Mouse (Mus musculus) cerebellum, adult 2 months (tissue): Measurements from ENCODE around the gene Adcy6. TPM values are rescaled to one million over a fixed set of nuclear protein-coding genes. Genes with fewer than 3 reads are reported as not detected.
"Not testable (repeated sequence)": the region's sequence is repeated elsewhere in the genome, so short reads cannot be mapped to it uniquely, and the experiment has no call there.

Experiments used
- DNase-seq, 2 experiments: peaks; one replicate each; pipeline ENCODE4 v3.0.0; 2021
- H3K27ac ChIP-seq: fragments of 200-500 bp; 2 replicates; pipeline ENCODE4 v1.5.1; 2012; ENCODE audit warnings: low read length, control low read depth, inconsistent platforms; ENCODE audit not compliant: insufficient read depth
- H3K27me3 ChIP-seq: fragments of 200-500 bp; 2 replicates; pipeline ENCODE4 v1.6.1; 2012; ENCODE audit warnings: inconsistent platforms, mild to moderate bottlenecking, low read length, moderate library complexity; ENCODE audit not compliant: control insufficient read depth, insufficient read depth
- H3K4me1 ChIP-seq: fragments of 200-500 bp; 2 replicates; pipeline ENCODE4 v1.6.1; 2011; ENCODE audit warnings: low read length; ENCODE audit not compliant: control insufficient read depth, insufficient read depth
- H3K4me3 ChIP-seq: fragments of 200-500 bp; replicated peaks from 2 replicates; pipeline ENCODE3; 2011; ENCODE audit warnings: mild to moderate bottlenecking, low read depth, low read length, control low read depth; ENCODE audit not compliant: insufficient read depth
- CTCF ChIP-seq: fragments of 200-500 bp; IDR thresholded peaks from 2 replicates; pipeline ENCODE4 v1.5.1; 2011; ENCODE audit warnings: low read depth, mild to moderate bottlenecking, control low read depth, low read length, moderate library complexity, borderline replicate concordance; ENCODE audit not compliant: insufficient read depth
- POLR2A ChIP-seq: fragments of 200-500 bp; IDR thresholded peaks from 2 replicates; pipeline ENCODE4 v1.6.1; 2011; ENCODE audit warnings: low read length, control low read depth, borderline replicate concordance; ENCODE audit not compliant: insufficient read depth
- WGBS: fragments of 180-500 bp; shearing (Covaris S2); methylation state at CpG from one replicate; pipeline ENCODE4 v1.1.7; 2018; 5-methylcytosine and 5-hydroxymethylcytosine counted together
- polyA plus RNA-seq: library from polyadenylated mRNA; depleted of rRNA; stranded (reverse); fragments of >200 nt; gene quantifications from 2 replicates; pipeline ENCODE4 v1.2.3, GENCODE M21; 2012

Gene Adcy6
- polyA plus RNA-seq, 1 experiment, result 31.3 TPM

DNA sequence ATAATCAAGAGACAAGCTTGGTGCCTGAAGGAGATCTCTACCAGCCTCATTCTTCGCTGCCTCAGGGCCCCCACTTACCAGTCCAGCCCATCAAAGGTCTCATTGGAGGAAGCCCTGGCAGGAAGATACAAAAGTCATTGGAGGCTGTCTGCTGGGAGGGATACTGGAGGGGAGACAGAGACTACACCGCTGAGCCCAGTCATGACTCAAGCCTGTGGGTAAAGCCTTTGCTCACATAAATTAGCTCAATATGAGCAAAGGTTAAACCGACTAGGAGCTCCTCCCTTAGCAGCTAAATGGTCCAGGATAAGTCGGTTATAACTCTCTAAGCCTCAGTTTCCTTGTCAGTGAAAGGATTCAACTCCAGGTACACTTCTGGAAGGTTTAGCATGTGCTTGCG lies 14.8 kb downstream of the Adcy6 start:
- Histone ChIP-seq H3K27me3 (no peaks in the 10 kb centered on the region), H3K4me1 (no peaks in the 10 kb centered on the region), H3K4me3 (no peak overlapping the region), H3K27ac (no peak overlapping the region)
- 93% methylated on average over 5 of the region's 5 CpGs for WGBS
- TF ChIP-seq POLR2A, result no peak
- no peak for DNase-seq

DNA sequence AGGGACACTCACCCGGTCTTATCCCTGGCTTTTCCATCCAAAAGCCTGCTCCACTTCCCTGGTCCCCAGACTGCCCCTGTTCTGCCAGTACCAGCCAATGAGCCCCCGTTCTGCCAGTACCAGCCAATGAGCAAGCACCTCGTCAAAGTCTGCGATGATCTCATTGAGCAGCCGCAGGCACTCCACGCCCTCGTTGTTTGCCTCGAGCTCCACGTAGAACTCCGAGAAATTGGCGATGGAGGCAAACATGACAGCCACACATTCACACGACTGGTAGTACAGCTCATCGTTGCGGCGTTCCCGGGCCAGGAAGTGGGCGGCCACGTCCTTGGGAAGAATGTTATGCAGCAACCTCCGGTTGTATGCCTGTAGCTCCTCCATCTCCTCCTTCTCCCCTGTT lies 15.7 kb downstream of the Adcy6 start:
- Histone ChIP-seq H3K27me3 (no peaks in the 10 kb centered on the region), H3K4me3 (no peak overlapping the region), H3K27ac (no peak overlapping the region), H3K4me1 (no peaks in the 10 kb centered on the region)
- DNase-seq, result no peak
- 89% methylated on average over 19 of the region's 19 CpGs for WGBS
- TF ChIP-seq CTCF (no peak), POLR2A (no peak)

DNA sequence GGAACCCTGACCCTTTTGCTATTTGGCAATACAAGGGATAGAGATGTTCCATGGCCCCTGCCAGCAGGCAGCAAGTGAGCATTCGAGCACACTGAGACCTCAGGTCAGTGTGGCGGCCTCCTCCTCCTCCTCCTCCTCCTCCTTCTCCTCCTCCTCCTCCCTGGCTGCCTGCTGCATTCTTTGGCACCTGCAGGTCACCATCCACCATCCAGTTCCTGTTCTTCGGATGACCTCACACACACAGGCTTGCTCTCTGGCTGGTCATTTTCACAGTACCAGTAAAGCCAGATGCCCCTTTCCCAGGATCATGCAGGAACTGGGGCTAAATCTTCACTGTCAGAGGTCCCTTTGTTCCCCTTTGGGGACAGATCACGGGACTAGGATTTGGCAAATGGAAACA lies 18.5 kb downstream of the Adcy6 start:
- H3K27ac ChIP-seq, result no peak overlapping the region
- no peaks in the 10 kb centered on the region for H3K4me1 ChIP-seq
- TF ChIP-seq POLR2A (no peak), CTCF (no peak)
- no peaks in the 10 kb centered on the region for H3K27me3 ChIP-seq
- no peak for DNase-seq
- H3K4me3 ChIP-seq, result no peak overlapping the region
- 60% methylated on average over 4 of the region's 4 CpGs for WGBS

DNA sequence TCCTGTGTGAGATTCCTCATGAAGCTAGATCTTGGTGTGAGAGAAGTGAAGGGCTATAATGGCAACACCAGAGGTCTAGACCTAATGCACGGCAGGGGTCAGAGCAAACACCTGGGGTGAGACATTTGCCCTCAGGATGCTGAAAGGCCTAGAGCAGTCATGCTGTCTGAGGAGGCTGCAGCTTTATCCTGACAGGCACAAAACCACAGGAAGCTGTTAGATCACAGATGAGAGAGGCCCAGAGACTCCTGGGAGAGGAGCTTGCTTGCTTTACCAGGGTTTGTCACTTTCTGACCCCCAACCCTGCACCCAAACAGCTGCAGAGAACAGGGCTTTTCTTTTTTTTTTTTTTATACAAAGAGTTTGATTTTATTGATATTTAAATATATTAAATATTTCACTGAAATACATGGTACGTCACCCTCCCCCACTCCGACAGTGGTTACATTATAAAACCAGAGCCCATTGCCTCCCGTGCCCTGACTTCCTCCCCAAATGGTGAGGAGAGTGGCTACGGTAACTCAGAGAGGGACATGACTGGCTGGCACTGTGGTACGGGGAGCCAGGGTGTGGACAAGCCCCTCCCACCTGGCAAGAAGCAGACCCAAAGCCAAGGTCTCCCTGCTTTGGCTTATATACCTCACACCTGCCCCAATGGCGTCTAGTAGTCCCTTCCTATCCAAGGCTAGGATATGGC lies 20.1 kb downstream of the Adcy6 start:
- TF ChIP-seq CTCF (no peak), POLR2A (no peak)
- no peak for DNase-seq
- Histone ChIP-seq H3K4me3 (no peak overlapping the region), H3K27me3 (no peaks in the 10 kb centered on the region), H3K4me1 (no peaks in the 10 kb centered on the region), H3K27ac (no peak overlapping the region)
- 69% methylated on average over 7 of the region's 7 CpGs for WGBS

DNA sequence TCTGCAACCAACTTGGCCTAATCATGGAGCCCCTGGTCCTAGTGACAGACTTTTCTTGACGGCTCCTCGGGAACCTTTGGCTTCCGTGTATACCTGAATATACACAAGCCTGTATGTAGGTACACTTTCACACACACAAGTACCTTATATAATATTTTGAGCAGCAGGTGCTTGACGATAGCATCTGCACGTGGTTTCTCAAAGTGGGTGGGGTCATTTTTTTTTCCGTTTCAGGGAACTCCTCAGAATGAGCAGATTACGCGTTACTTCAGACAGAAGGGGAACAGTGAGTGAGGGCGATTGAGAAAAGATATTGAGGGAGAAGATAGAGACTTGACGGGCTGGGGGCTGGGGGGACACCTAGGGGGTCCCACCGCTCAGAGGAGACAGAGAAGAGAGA lies 22.1 kb downstream of the Adcy6 start:
- TF ChIP-seq POLR2A, result no peak
- no peak for TF ChIP-seq CTCF
- no peak for DNase-seq
- 85% methylated on average over 11 of the region's 11 CpGs for WGBS
- Histone ChIP-seq H3K27me3 (no peaks in the 10 kb centered on the region), H3K27ac (no peak overlapping the region), H3K4me3 (no peak overlapping the region), H3K4me1 (no peaks in the 10 kb centered on the region)

DNA sequence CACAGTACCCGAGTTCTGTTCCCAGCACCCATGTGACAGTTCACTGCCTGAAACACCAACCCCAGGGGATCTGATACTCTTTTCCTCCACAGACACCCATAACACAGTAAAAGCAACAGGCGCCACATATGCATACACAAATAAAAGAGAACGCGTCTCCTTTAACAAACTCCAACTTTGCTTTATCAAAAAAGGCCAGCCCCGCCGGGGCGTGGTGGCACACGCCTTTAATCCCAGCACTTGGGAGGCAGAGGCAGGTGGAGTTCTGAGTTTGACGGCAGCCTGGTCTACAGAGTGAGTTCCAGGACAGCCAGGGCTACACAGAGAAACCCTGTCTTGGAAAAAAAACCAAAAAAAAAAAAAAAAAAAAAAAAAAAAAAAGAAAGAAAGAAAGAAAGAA lies 23.7 kb downstream of the Adcy6 start:
- not testable (repeated sequence) for DNase-seq, H3K27me3 ChIP-seq, H3K27ac ChIP-seq, H3K4me1 ChIP-seq, H3K4me3 ChIP-seq
- WGBS, result 86% methylated on average over 9 of the region's 9 CpGs

DNA sequence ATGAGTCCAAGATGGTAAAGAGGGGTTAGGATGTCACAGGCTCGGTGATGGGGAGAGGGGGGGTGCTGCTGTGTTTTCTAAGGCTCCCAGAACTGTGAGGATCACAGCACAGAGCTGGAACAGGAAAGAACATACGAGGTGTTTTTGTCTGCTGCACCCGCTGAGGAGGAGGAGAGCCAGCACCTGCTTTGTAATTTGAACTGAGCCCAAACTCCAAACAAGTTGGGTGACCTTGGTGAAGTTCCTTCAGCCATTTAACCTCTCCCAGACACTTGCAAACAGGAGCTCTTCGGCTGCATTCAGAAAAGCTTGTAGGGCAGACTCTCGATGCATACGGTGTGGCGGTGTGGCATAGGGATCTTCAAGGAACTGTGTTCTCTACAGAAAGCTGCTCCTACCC lies 24.5 kb downstream of the Adcy6 start:
- no peak for TF ChIP-seq CTCF
- TF ChIP-seq POLR2A, result no peak
- no peaks in the 10 kb centered on the region for H3K27me3 ChIP-seq
- no peak overlapping the region for H3K4me3 ChIP-seq
- WGBS, result 51% methylated on average over 7 of the region's 7 CpGs
- no peaks in the 10 kb centered on the region for H3K4me1 ChIP-seq
- DNase-seq, result no peak
- no peak overlapping the region for H3K27ac ChIP-seq

DNA sequence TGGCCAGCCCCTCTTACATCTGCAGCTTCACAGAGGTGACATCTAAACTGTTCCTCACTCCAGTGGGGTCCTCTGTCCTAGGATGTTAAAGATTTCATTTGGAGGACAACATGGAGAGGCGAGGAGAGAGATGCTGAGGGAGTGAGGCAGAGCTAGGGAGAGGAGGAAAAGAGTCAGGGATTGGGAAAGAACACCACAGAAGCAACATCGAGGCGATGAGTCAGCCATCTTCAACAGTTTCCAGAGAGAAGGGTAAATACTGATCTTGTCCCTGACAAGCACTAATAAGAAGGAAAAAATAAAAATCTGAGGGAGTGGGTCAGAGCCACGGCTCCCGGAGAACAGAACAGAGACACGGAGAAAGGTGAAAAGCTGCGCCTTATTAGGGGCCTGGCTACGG lies 26.9 kb downstream of the Adcy6 start:
- no peaks in the 10 kb centered on the region for H3K27me3 ChIP-seq
- 84% methylated on average over 8 of the region's 8 CpGs for WGBS
- no peak overlapping the region for H3K4me3 ChIP-seq
- H3K4me1 ChIP-seq, result no peaks in the 10 kb centered on the region
- H3K27ac ChIP-seq, result no peak overlapping the region
- TF ChIP-seq CTCF (no peak), POLR2A (no peak)
- no peak for DNase-seq

DNA sequence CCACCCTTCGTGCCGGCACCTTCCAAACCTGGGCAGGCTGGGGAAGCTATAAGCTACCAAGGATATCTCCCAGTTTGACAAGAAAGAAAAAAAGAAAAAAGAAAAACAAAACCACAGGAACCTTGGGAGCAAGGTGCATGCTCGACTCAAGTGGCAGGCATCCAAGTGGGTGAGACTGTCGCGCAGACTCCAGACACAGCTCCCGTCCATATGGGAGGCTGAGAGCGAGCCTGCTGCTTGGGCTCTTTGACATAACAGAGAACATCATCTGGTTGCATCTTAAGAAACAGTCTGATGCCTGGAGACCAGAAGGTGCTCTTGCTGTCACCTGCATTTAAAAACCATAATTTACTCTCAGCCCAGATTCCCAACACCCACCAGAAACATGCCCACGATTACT lies 27.5 kb downstream of the Adcy6 start:
- Histone ChIP-seq H3K27ac (no peak overlapping the region), H3K4me1 (no peaks in the 10 kb centered on the region), H3K27me3 (no peaks in the 10 kb centered on the region), H3K4me3 (no peak overlapping the region)
- TF ChIP-seq CTCF (no peak), POLR2A (no peak)
- no peak for DNase-seq
- WGBS, result 35% methylated on average over 8 of the region's 8 CpGs
